Mouse (Mus musculus): ENCODE data around the gene Tbrg1.

The Tbrg1 gene

GRCm38 (mm10) chr9:37656931-37657481, at the start of gene Tbrg1:
Tbrg1 (minus strand) TSS chr9:37657312.
- peak; percentile 91 for DNase-seq (ENCODE audit: low read depth, low spot score)

- peak; percentile 48 for DNase-seq (ENCODE audit: low read depth, low spot score)
Measured at GRCm38 (mm10) chr9:37689970-37690686, 33.0 kb upstream of the Tbrg1 start.

DNA sequence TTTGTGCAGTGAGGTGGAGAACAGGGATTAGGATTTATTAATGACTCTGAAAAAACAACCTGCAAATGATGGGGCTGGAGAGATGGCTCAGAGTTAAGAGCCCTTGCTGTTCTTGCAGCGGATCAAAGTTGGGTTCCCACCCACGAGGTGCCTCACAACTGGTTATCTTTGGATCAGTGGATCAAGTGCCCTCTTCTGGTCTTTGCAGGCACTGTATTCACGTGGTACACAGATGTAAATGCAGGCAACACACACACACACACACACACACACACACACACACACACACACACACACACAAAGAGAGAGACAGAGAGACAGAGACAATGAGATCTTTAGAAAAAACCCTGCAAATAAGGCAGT, 30.8 kb upstream of the Tbrg1 start:
- DNase-seq (ENCODE audit: low read depth, low spot score), result no peak

- DNase-seq (ENCODE audit: low read depth, low spot score), result no peak
Measured at GRCm38 (mm10) chr9:37687288-37687940, 30.3 kb upstream of the Tbrg1 start.

DNA sequence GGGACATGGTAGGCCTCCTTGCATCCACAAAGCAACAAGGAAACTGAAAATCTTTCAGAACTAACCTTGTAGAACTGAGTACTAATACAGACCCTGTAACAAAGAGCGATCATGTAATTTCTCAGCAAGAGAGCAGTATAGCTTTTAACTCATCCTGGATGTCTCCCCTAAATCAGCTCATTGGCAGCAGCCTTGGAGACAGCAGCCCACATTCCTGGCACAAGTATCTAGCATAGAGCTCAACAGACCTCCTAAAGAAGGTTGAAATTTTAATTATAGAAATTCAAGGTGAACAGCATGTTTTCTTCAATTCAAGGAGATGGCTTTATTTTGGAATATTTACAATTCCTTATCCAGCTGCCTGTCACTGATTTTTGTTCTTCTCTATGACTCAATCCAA, 24.0 kb upstream of the Tbrg1 start:
- DNase-seq (ENCODE audit: low read depth, low spot score), result no peak

- no peak for DNase-seq (ENCODE audit: low read depth, low spot score)
Measured at GRCm38 (mm10) chr9:37675287-37675686, 18.2 kb upstream of the Tbrg1 start.

DNA sequence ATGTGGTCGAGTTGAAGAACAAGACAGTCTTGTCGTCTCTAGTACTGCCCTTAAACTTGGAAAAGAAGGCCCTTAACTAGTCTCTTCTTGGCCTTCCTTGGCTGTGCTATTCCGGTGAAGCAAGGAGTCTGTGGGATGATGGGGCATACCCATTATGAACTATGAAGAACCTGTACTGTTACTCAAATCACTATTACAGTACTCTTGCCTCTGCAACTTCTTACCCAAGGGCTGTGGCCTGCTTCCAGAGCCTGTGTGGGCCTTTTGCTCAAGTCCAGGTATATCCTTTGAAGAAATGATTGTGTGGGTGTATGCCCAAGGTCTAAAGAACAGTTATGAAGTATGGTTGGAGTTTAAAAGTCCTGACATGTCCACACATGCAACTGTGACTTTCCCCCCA, 13.1 kb upstream of the Tbrg1 start:
- no peak for DNase-seq (ENCODE audit: low read depth, low spot score)

DNA sequence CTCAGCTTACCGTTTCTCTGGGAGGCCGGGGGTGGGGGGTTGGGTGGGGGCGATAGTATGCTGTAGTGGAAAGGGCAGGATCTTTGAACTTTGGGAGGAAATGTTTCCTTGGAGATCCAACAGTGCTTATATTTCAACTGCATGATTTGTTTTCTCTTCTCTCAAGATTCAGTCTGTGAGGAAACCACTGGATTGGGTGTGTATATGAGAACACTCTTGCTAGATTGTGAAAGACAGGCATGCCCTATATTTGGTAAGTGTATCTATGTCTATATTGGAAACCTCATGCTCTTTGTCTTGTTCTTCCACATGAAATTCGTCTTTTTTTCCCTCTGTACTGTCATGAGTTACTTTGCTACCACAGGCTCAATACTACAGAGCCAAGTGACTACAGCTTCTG, 12.6 kb upstream of the Tbrg1 start:
- DNase-seq (ENCODE audit: low read depth, low spot score), result no peak

GRCm38 (mm10) chr9:37669115-37669514, 12.0 kb upstream of the Tbrg1 start, which contains the start of gene Panx3:
Panx3 (minus strand) TSS chr9:37669235.
- no peak for DNase-seq (ENCODE audit: low read depth, low spot score)

- no peak for DNase-seq (ENCODE audit: low read depth, low spot score)
Measured at GRCm38 (mm10) chr9:37666045-37666444, 8.9 kb upstream of the Tbrg1 start.

GRCm38 (mm10) chr9:37664604-37665003, 7.5 kb upstream of the Tbrg1 start:
- DNase-seq (ENCODE audit: low read depth, low spot score), result no peak

DNA sequence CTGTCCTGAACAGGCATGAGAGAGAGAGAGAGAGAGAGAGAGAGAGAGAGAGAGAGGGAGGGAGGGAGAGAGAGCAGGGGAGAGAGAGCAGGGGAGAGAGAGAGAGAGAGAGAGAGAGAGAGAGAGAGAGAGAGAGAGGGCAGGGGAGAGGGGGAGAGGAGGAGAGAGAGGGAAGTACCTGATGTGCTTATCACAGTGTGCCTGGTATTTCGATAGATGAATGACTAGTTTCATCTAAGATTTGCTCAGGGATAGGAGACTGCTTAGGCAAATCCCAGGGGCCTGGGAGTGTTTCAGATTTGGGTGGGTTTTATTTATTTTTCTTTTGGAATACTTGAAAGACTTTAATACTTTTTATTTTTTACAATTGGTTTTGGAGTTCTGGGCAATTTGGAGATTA, 6.1 kb upstream of the Tbrg1 start:
- no peak for DNase-seq (ENCODE audit: low read depth, low spot score)

DNA sequence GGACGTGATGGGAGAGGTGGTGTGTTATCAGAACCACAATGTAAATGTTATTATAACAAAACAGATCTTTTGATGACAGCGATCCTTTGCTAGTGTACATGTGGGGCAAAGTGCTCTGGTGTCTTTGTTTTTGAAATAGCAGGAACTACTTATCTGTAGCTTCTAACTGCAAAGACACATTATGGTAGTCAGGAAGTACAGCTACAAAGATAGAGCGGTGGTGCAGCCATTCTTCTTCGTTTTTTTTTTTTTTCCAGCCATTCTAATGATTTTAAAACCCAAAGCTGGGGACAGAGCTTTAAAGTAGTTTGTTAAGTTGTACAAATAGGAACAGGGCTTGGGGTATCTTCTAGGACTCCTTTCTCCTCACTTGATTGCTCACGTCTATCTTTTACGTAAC, 2.3 kb upstream of the Tbrg1 start:
- DNase-seq (ENCODE audit: low read depth, low spot score), result no peak

- DNase-seq (ENCODE audit: low read depth, low spot score), result no peak
Measured at GRCm38 (mm10) chr9:37656439-37656881, 652 bp downstream of the Tbrg1 start.

- DNase-seq (ENCODE audit: low read depth, low spot score), result no peak
Measured at GRCm38 (mm10) chr9:37655961-37656360, 1.2 kb downstream of the Tbrg1 start.

GRCm38 (mm10) chr9:37653836-37654235, 3.3 kb downstream of the Tbrg1 start:
- DNase-seq (ENCODE audit: low read depth, low spot score), result no peak

- no peak for DNase-seq (ENCODE audit: low read depth, low spot score)
Measured at GRCm38 (mm10) chr9:37650639-37651038, 6.5 kb downstream of the Tbrg1 start.

DNA sequence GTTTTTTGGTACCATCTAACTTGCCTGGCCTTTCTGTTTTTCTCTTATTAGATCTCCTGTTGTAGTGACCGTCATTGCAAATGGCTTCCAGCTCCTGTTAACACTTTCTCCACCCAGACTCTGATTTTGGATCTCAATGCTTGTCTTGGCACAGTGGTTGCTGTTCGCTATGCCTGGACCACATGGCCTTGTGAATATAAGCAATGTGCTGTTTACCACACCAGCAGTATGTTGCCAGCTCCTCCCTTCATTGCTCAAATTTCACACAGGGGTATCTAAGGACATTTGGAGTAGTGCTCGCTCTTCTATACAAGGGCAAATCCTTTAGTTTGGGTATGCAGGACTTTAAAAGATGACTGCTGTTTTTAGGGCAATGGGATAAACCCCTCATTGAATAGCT, 10.9 kb downstream of the Tbrg1 start:
- no peak for DNase-seq (ENCODE audit: low read depth, low spot score)

DNA sequence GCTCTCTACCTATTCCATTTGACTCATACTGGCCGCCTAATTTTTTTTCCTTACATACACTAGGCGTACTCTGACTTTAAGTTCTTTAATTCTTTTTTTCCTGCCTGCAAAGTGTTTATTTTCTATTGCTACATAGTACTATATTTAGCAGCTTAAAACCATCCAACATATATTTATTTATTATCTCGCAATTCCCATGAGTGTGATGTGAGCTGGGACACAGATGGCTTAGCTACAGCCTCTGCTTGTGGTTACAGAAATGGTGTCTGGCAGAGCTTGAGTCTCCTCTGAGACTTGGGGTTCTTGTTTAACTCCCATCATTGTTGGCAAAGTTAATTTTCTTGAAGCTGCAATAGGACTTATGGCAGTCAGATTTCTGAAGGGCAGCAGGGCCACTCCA, 18.4 kb downstream of the Tbrg1 start:
- no peak for DNase-seq (ENCODE audit: low read depth, low spot score)

DNA sequence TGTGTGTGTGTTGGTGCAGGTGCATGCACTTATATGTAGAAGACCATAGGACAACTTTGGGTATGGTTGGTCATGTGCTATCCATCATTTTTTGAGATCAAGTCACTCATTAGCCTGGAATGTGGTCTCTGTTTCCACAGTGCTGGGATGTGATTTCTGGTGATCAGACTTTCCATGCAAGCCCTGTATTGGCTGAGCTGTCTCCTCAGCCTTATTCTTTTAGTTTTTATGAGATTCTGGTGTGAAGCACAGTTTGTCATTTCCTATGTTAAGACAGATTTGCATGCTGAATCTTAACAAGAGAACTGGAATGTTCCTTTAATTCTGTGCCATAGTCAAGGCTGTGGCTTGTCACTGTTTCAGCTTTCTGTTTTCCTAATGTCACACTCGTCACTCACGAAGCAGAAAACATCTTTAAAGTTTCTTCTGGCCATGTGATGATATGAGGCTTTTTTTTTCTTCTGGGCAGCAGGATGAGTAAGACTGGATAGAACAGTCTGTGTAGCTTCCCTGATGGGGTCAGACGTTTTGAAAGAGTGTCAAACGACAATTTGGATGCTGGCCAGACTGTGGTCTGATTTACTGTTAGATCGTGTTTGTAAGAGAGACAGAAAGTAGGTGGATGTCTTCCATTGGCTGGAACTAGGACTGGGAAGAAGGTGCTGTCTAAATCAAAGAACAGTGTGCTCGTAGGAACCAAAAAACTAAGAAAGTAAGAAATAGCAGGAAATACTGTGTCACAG, 20.1 kb downstream of the Tbrg1 start:
- no peak for DNase-seq (ENCODE audit: low read depth, low spot score)

GRCm38 (mm10) chr9:37636335-37636734, 20.8 kb downstream of the Tbrg1 start:
- DNase-seq (ENCODE audit: low read depth, low spot score), result peak; percentile 39

DNA sequence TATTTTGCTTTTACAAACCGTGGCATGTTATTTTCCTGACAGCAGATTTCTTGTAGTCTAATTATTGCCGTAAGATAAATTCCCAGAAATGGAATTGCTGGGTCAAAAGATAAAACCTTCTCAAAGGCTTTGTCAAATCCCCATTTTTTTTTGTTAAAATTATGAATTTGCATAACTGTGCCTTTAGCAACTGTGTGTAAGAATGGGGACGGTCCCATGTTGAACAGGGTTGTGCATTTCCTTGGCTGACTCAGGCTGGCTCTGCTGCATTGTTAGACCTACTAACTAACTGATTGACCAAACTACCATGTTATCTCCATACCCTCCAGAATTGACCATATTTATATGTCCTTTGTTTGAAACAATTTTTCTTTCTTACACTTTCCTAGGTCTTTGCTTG, 22.8 kb downstream of the Tbrg1 start:
- DNase-seq (ENCODE audit: low read depth, low spot score), result no peak
